Mouse (Mus musculus) embryo, embryonic 9.5 days (tissue): ENCODE data around the gene Vmn1r66.
"Not testable (repeated sequence)": the region's sequence is repeated elsewhere in the genome, so short reads cannot be mapped to it uniquely, and the experiment has no call there.

Experiments
- DNase-seq: peaks from one replicate; pipeline ENCODE4 v3.0.0-alpha.2; 2017; ENCODE audit errors: extremely low spot score

Gene Vmn1r66

GRCm38 (mm10) chr7:10277906-10278305 lies at the start of gene Vmn1r66:
Gene Vmn1r66 (minus strand): TSS chr7:10278006.
- DNase-seq: no peak

GRCm38 (mm10) chr7:10325462-10325861 lies 47.7 kb upstream of the Vmn1r66 start:
- DNase-seq: not testable (repeated sequence)

DNA sequence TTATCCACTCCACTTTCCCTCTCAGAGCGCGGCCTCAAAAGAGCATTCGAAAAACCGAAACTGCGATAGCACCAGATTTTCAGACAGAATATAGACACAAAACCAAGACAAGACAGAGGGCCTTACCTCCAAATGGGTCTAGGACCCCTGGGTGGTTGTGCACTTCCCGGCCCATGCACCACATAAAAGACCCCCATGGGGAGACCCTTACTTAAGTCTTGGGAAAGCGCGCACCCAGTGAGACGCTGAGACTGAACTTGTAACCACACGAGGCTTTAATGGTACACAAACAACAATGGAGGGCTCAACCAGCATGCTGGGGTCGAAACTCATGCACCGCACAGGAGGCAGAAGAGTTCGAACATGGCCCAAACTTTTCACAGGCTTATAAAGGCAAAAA lies 25.7 kb downstream of the Vmn1r66 start:
- no peak for DNase-seq

GRCm38 (mm10) chr7:10249146-10249545 lies 28.7 kb downstream of the Vmn1r66 start:
- DNase-seq: no peak
